Mouse (Mus musculus): ENCODE results near the gene Sycp2l. TPM values are rescaled to one million over a fixed set of nuclear protein-coding genes. Genes with fewer than 3 reads are reported as not detected.

Sycp2l gene
- polyA plus RNA-seq, 1 experiment from 2014 or later: not detected

- WGBS: 79% methylated on average over 3 of the region's 3 CpGs
These were observed 29.6 kb upstream of the Sycp2l start for GRCm38 (mm10) chr13:41084521-41084920.

GRCm38 (mm10) chr13:41085140-41085539 lies 29.0 kb upstream of the Sycp2l start:
- H3K4me2 ChIP-seq (ENCODE audit: low read depth, low read length): no peak overlapping the region
- no peak overlapping the region for H3K9ac ChIP-seq (ENCODE audit: low read length)
- no peaks in the 10 kb centered on the region for H3K4me1 ChIP-seq (ENCODE audit: control insufficient read depth, insufficient read depth, low read length)
- H3K9me3 ChIP-seq (replicated peaks; ENCODE audit: control insufficient read depth, low read length): no peaks in the 10 kb centered on the region
- no peak overlapping the region for H3K27ac ChIP-seq (ENCODE audit: low read length)
- H3K4me3 ChIP-seq (ENCODE audit: low read length): no peak overlapping the region
- no peaks in the 10 kb centered on the region for H3K36me3 ChIP-seq (ENCODE audit: control insufficient read depth, insufficient read depth)
- WGBS: 5% methylated on average over 2 of the region's 2 CpGs
- ATAC-seq (replicated peaks; ENCODE audit: extremely low read depth, insufficient read depth, low FRiP score): no peak
- peaks cover 5% of the 10 kb centered on the region; the same call in 1 of the 2 replicates for H3K27me3 ChIP-seq (ENCODE audit: control insufficient read depth, insufficient read depth, low read length)

More at GRCm38 (mm10) chr13:41084521-41084920, 29.6 kb upstream of the Sycp2l start:
- no peaks in the 10 kb centered on the region for H3K9me3 ChIP-seq (replicated peaks; ENCODE audit: control insufficient read depth, low read length)
- no peak for ATAC-seq (replicated peaks; ENCODE audit: extremely low read depth, insufficient read depth, low FRiP score)
- no peak overlapping the region for H3K9ac ChIP-seq (ENCODE audit: low read length)
- H3K4me3 ChIP-seq (ENCODE audit: low read length): no peak overlapping the region
- H3K27ac ChIP-seq (ENCODE audit: low read length): no peak overlapping the region
- peaks cover 9% of the 10 kb centered on the region for H3K27me3 ChIP-seq (ENCODE audit: control insufficient read depth, insufficient read depth, low read length)
- no peaks in the 10 kb centered on the region for H3K36me3 ChIP-seq (ENCODE audit: control insufficient read depth, insufficient read depth)
- peaks cover 1% of the 10 kb centered on the region; the same call in 1 of the 2 replicates for H3K4me1 ChIP-seq (ENCODE audit: control insufficient read depth, insufficient read depth, low read length)
- H3K4me2 ChIP-seq (ENCODE audit: low read depth, low read length): no peak overlapping the region

GRCm38 (mm10) chr13:41088746-41089145 lies 25.4 kb upstream of the Sycp2l start:
- no peaks in the 10 kb centered on the region for H3K4me1 ChIP-seq (ENCODE audit: control insufficient read depth, insufficient read depth, low read length)
- ATAC-seq (replicated peaks; ENCODE audit: extremely low read depth, insufficient read depth, low FRiP score): no peak
- H3K27me3 ChIP-seq (ENCODE audit: control insufficient read depth, insufficient read depth, low read length): no peaks in the 10 kb centered on the region
- no peak overlapping the region for H3K27ac ChIP-seq (ENCODE audit: low read length)
- no peaks in the 10 kb centered on the region for H3K36me3 ChIP-seq (ENCODE audit: control insufficient read depth, insufficient read depth)
- H3K4me3 ChIP-seq (ENCODE audit: low read length): no peak overlapping the region
- no peak overlapping the region for H3K9ac ChIP-seq (ENCODE audit: low read length)
- H3K9me3 ChIP-seq (replicated peaks; ENCODE audit: control insufficient read depth, low read length): no peaks in the 10 kb centered on the region
- no peak overlapping the region for H3K4me2 ChIP-seq (ENCODE audit: low read depth, low read length)

GRCm38 (mm10) chr13:41091271-41091670 lies 22.8 kb upstream of the Sycp2l start:
- no peaks in the 10 kb centered on the region for H3K9me3 ChIP-seq (replicated peaks; ENCODE audit: control insufficient read depth, low read length)
- no peaks in the 10 kb centered on the region for H3K36me3 ChIP-seq (ENCODE audit: control insufficient read depth, insufficient read depth)
- 32% methylated on average over 10 of the region's 10 CpGs for WGBS
- no peak overlapping the region for H3K27ac ChIP-seq (ENCODE audit: low read length)
- no peak overlapping the region for H3K4me2 ChIP-seq (ENCODE audit: low read depth, low read length)
- H3K4me1 ChIP-seq (ENCODE audit: control insufficient read depth, insufficient read depth, low read length): no peaks in the 10 kb centered on the region
- no peak for ATAC-seq (replicated peaks; ENCODE audit: extremely low read depth, insufficient read depth, low FRiP score)
- no peaks in the 10 kb centered on the region for H3K27me3 ChIP-seq (ENCODE audit: control insufficient read depth, insufficient read depth, low read length)
- H3K9ac ChIP-seq (ENCODE audit: low read length): no peak overlapping the region
- H3K4me3 ChIP-seq (ENCODE audit: low read length): no peak overlapping the region

- H3K9ac ChIP-seq (ENCODE audit: low read length): no peak overlapping the region
- no peaks in the 10 kb centered on the region for H3K27me3 ChIP-seq (ENCODE audit: control insufficient read depth, insufficient read depth, low read length)
- no peak overlapping the region for H3K27ac ChIP-seq (ENCODE audit: low read length)
- H3K4me3 ChIP-seq (ENCODE audit: low read length): no peak overlapping the region
- H3K36me3 ChIP-seq (ENCODE audit: control insufficient read depth, insufficient read depth): no peaks in the 10 kb centered on the region
- H3K4me1 ChIP-seq (ENCODE audit: control insufficient read depth, insufficient read depth, low read length): no peaks in the 10 kb centered on the region
- no peak for ATAC-seq (replicated peaks; ENCODE audit: extremely low read depth, insufficient read depth, low FRiP score)
- WGBS: 78% methylated on average over 10 of the region's 10 CpGs
- no peak overlapping the region for H3K4me2 ChIP-seq (ENCODE audit: low read depth, low read length)
- H3K9me3 ChIP-seq (replicated peaks; ENCODE audit: control insufficient read depth, low read length): no peaks in the 10 kb centered on the region
These were observed 19.9 kb upstream of the Sycp2l start for GRCm38 (mm10) chr13:41094160-41094559.

- H3K4me3 ChIP-seq (ENCODE audit: low read length): no peak overlapping the region; the same call in 1 of the 2 replicates
- H3K27ac ChIP-seq (ENCODE audit: low read length): no peak overlapping the region
- peak overlapping the region; percentile 43 for H3K4me2 ChIP-seq (ENCODE audit: low read depth, low read length)
- no peaks in the 10 kb centered on the region for H3K36me3 ChIP-seq (ENCODE audit: control insufficient read depth, insufficient read depth)
- H3K27me3 ChIP-seq (ENCODE audit: control insufficient read depth, insufficient read depth, low read length): no peaks in the 10 kb centered on the region
- no peaks in the 10 kb centered on the region for H3K4me1 ChIP-seq (ENCODE audit: control insufficient read depth, insufficient read depth, low read length)
- H3K9ac ChIP-seq (ENCODE audit: low read length): no peak overlapping the region
- no peak for ATAC-seq (replicated peaks; ENCODE audit: extremely low read depth, insufficient read depth, low FRiP score)
- 27% methylated on average over 16 of the region's 16 CpGs for WGBS
- no peaks in the 10 kb centered on the region; the same call in 1 of the 2 replicates for H3K9me3 ChIP-seq (replicated peaks; ENCODE audit: control insufficient read depth, low read length)
These were observed 16.6 kb upstream of the Sycp2l start for GRCm38 (mm10) chr13:41097324-41098058.

- Histone ChIP-seq H3K27me3 (ENCODE audit: control insufficient read depth, insufficient read depth, low read length) (no peaks in the 10 kb centered on the region), H3K4me2 (ENCODE audit: low read depth, low read length) (peak overlapping the region; percentile 28; the same call in 1 of the 2 replicates), H3K4me1 (ENCODE audit: control insufficient read depth, insufficient read depth, low read length) (no peaks in the 10 kb centered on the region), H3K9me3 (replicated peaks; ENCODE audit: control insufficient read depth, low read length) (no peaks in the 10 kb centered on the region; the same call in 1 of the 2 replicates), H3K27ac (ENCODE audit: low read length) (no peak overlapping the region), H3K9ac (ENCODE audit: low read length) (no peak overlapping the region), H3K36me3 (ENCODE audit: control insufficient read depth, insufficient read depth) (no peaks in the 10 kb centered on the region), H3K4me3 (ENCODE audit: low read length) (no peak overlapping the region)
- ATAC-seq (replicated peaks; ENCODE audit: extremely low read depth, insufficient read depth, low FRiP score): no peak
- 47% methylated on average over 15 of the region's 15 CpGs for WGBS
These were observed 15.8 kb upstream of the Sycp2l start for GRCm38 (mm10) chr13:41098325-41098724.

GRCm38 (mm10) chr13:41100031-41100430 lies 14.1 kb upstream of the Sycp2l start:
- Histone ChIP-seq H3K9me3 (replicated peaks; ENCODE audit: control insufficient read depth, low read length) (no peaks in the 10 kb centered on the region; the same call in 1 of the 2 replicates), H3K4me2 (ENCODE audit: low read depth, low read length) (no peak overlapping the region), H3K36me3 (ENCODE audit: control insufficient read depth, insufficient read depth) (no peaks in the 10 kb centered on the region), H3K27ac (ENCODE audit: low read length) (no peak overlapping the region), H3K4me1 (ENCODE audit: control insufficient read depth, insufficient read depth, low read length) (no peaks in the 10 kb centered on the region), H3K27me3 (ENCODE audit: control insufficient read depth, insufficient read depth, low read length) (no peaks in the 10 kb centered on the region), H3K9ac (ENCODE audit: low read length) (no peak overlapping the region), H3K4me3 (ENCODE audit: low read length) (no peak overlapping the region)
- no peak for ATAC-seq (replicated peaks; ENCODE audit: extremely low read depth, insufficient read depth, low FRiP score)
- 89% methylated on average over 2 of the region's 2 CpGs for WGBS

- no peaks in the 10 kb centered on the region for H3K27me3 ChIP-seq (ENCODE audit: control insufficient read depth, insufficient read depth, low read length)
- 68% methylated on average over 12 of the region's 12 CpGs for WGBS
- no peak overlapping the region for H3K4me2 ChIP-seq (ENCODE audit: low read depth, low read length)
- no peak overlapping the region for H3K4me3 ChIP-seq (ENCODE audit: low read length)
- no peak overlapping the region for H3K9ac ChIP-seq (ENCODE audit: low read length)
- H3K36me3 ChIP-seq (ENCODE audit: control insufficient read depth, insufficient read depth): no peaks in the 10 kb centered on the region
- no peaks in the 10 kb centered on the region; the same call in 1 of the 2 replicates for H3K9me3 ChIP-seq (replicated peaks; ENCODE audit: control insufficient read depth, low read length)
- H3K27ac ChIP-seq (ENCODE audit: low read length): no peak overlapping the region
- H3K4me1 ChIP-seq (ENCODE audit: control insufficient read depth, insufficient read depth, low read length): no peaks in the 10 kb centered on the region
- ATAC-seq (replicated peaks; ENCODE audit: extremely low read depth, insufficient read depth, low FRiP score): no peak
These were observed 10.1 kb upstream of the Sycp2l start for GRCm38 (mm10) chr13:41103841-41104525.
